Mouse (Mus musculus) forebrain, embryonic 12.5 days (tissue): ENCODE measurements around the gene Klrb1. TPM values are rescaled to one million over a fixed set of nuclear protein-coding genes. Genes with fewer than 3 reads are reported as not detected.
"Not testable (repeated sequence)": the region's sequence is repeated elsewhere in the genome, so short reads cannot be mapped to it uniquely, and the experiment has no call there.

Experiments
- ATAC-seq: fragments of 200-750 bp; cut with Nextera tagmentation; 2 replicates; pipeline ENCODE4 v1.8.0; 2017; ENCODE audit warnings: moderate TSS enrichment; ENCODE audit not compliant: low FRiP score
- H3K27ac ChIP-seq: fragments of 300-500 bp; sonication (generic); 2 replicates; pipeline ENCODE4 v1.5.1; 2016; ENCODE audit warnings: mild to moderate bottlenecking
- H3K27me3 ChIP-seq: fragments of 300-500 bp; sonication (generic); 2 replicates; pipeline ENCODE4 v1.6.1; 2016; ENCODE audit warnings: mild to moderate bottlenecking
- H3K36me3 ChIP-seq: fragments of 300-500 bp; sonication (generic); replicated peaks from 2 replicates; pipeline ENCODE4 v1.6.1; 2016; ENCODE audit warnings: mild to moderate bottlenecking
- H3K4me1 ChIP-seq: fragments of 300-500 bp; sonication (generic); 2 replicates; pipeline ENCODE4 v1.6.1; 2016
- H3K4me2 ChIP-seq: fragments of 300-500 bp; sonication (generic); 2 replicates; pipeline ENCODE4 v1.6.1; 2016; ENCODE audit warnings: mild to moderate bottlenecking, moderate library complexity
- H3K4me3 ChIP-seq: fragments of 300-500 bp; sonication (generic); replicated peaks from 2 replicates; pipeline ENCODE4 v1.5.1; 2016; ENCODE audit warnings: mild to moderate bottlenecking
- H3K9ac ChIP-seq: fragments of 300-500 bp; sonication (generic); 2 replicates; pipeline ENCODE4 v1.6.1; 2016; ENCODE audit warnings: mild to moderate bottlenecking
- H3K9me3 ChIP-seq: fragments of 300-500 bp; sonication (generic); 2 replicates; pipeline ENCODE4 v1.6.1; 2016
- WGBS: fragments of 180-500 bp; shearing (Covaris S2); methylation state at CpG from one replicate; pipeline ENCODE4 v1.1.7; 2016; 5-methylcytosine and 5-hydroxymethylcytosine counted together
- polyA plus RNA-seq: library from polyadenylated mRNA; unstranded; fragments of >200 nt; fragmentation: Nextera tagmentation; extraction: Ambion mirVana; gene quantifications from 2 replicates; pipeline ENCODE4 v1.2.1, GENCODE M21; 2016

Gene Klrb1
- polyA plus RNA-seq, 1 experiment from 2014 or later, result not detected

GRCm38 (mm10) chr6:128759221-128759950, 36.5 kb upstream of the Klrb1 start:
- H3K9ac ChIP-seq, result no peak overlapping the region
- no peak for ATAC-seq
- no peaks in the 10 kb centered on the region for H3K27me3 ChIP-seq
- 0 out of 2 replicates have a peak overlapping the region, but pooled peaks have one; percentile 10 for H3K4me3 ChIP-seq
- no peak overlapping the region for H3K27ac ChIP-seq
- H3K4me1 ChIP-seq, result 0 out of 2 replicates have a peak, but pooled peaks cover 3% of the 10 kb centered on the region
- H3K4me2 ChIP-seq, result no peak overlapping the region
- H3K36me3 ChIP-seq, result no peaks in the 10 kb centered on the region
- WGBS, result 87% methylated on average over 5 of the region's 5 CpGs
- H3K9me3 ChIP-seq, result no peaks in the 10 kb centered on the region

GRCm38 (mm10) chr6:128755402-128755763, 32.5 kb upstream of the Klrb1 start:
- H3K9me3 ChIP-seq, H3K4me1 ChIP-seq, H3K9ac ChIP-seq, H3K36me3 ChIP-seq, H3K27ac ChIP-seq, H3K4me3 ChIP-seq, ATAC-seq, H3K4me2 ChIP-seq, H3K27me3 ChIP-seq: not testable (repeated sequence)
- 78% methylated on average over 4 of the region's 4 CpGs for WGBS

GRCm38 (mm10) chr6:128754748-128755401, 32.0 kb upstream of the Klrb1 start:
- not testable (repeated sequence) for H3K36me3 ChIP-seq, H3K9me3 ChIP-seq, H3K9ac ChIP-seq, H3K4me3 ChIP-seq, H3K27ac ChIP-seq, ATAC-seq, H3K4me1 ChIP-seq, H3K27me3 ChIP-seq, H3K4me2 ChIP-seq
- WGBS, result 83% methylated on average over 12 of the region's 12 CpGs

- H3K4me3 ChIP-seq, H3K9me3 ChIP-seq, H3K27me3 ChIP-seq, H3K9ac ChIP-seq, H3K36me3 ChIP-seq, H3K4me1 ChIP-seq: not testable (repeated sequence)
- 45% methylated on average over 10 of the region's 10 CpGs for WGBS
- H3K4me2 ChIP-seq, result peak overlapping the region; percentile 19; the same call in 1 of the 2 replicates
- ATAC-seq, result peak; percentile 71
- 0 out of 2 replicates have a peak overlapping the region, but pooled peaks have one; percentile 42 for H3K27ac ChIP-seq
Measured at GRCm38 (mm10) chr6:128754265-128754664, 31.4 kb upstream of the Klrb1 start.

GRCm38 (mm10) chr6:128753610-128754224, 30.9 kb upstream of the Klrb1 start:
- peak overlapping the region; percentile 19; the same call in 1 of the 2 replicates for H3K4me2 ChIP-seq

GRCm38 (mm10) chr6:128747006-128747405, 24.1 kb upstream of the Klrb1 start:
- H3K9ac ChIP-seq, H3K9me3 ChIP-seq, H3K27ac ChIP-seq, H3K4me3 ChIP-seq, H3K4me2 ChIP-seq, H3K36me3 ChIP-seq, H3K4me1 ChIP-seq, ATAC-seq, H3K27me3 ChIP-seq: not testable (repeated sequence)
- WGBS, result 69% methylated on average over 6 of the region's 6 CpGs

More at GRCm38 (mm10) chr6:128753610-128754224, 30.9 kb upstream of the Klrb1 start:
- peak; percentile 92 for ATAC-seq
- H3K4me3 ChIP-seq, H3K27me3 ChIP-seq, H3K9me3 ChIP-seq, H3K36me3 ChIP-seq, H3K27ac ChIP-seq, H3K4me1 ChIP-seq, H3K9ac ChIP-seq: not testable (repeated sequence)
- WGBS, result 40% methylated on average over 8 of the region's 8 CpGs

- 92% methylated on average over 7 of the region's 7 CpGs for WGBS
- ATAC-seq, result no peak
Measured at GRCm38 (mm10) chr6:128737445-128737844, 14.6 kb upstream of the Klrb1 start.

GRCm38 (mm10) chr6:128736100-128736499, 13.2 kb upstream of the Klrb1 start:
- no peaks in the 10 kb centered on the region for H3K9me3 ChIP-seq
- H3K27ac ChIP-seq, result no peak overlapping the region
- H3K9ac ChIP-seq, result no peak overlapping the region
- no peak for ATAC-seq
- no peaks in the 10 kb centered on the region for H3K27me3 ChIP-seq
- H3K36me3 ChIP-seq, result no peaks in the 10 kb centered on the region
- no peak overlapping the region for H3K4me3 ChIP-seq
- H3K4me1 ChIP-seq, result no peaks in the 10 kb centered on the region
- no peak overlapping the region for H3K4me2 ChIP-seq

More at GRCm38 (mm10) chr6:128737445-128737844, 14.6 kb upstream of the Klrb1 start:
- Histone ChIP-seq H3K4me3 (no peak overlapping the region), H3K4me1 (no peaks in the 10 kb centered on the region), H3K27ac (no peak overlapping the region), H3K9ac (no peak overlapping the region), H3K27me3 (no peaks in the 10 kb centered on the region), H3K36me3 (no peaks in the 10 kb centered on the region), H3K4me2 (no peak overlapping the region), H3K9me3 (no peaks in the 10 kb centered on the region)

GRCm38 (mm10) chr6:128734896-128735295, 12.0 kb upstream of the Klrb1 start:
- H3K4me1 ChIP-seq, result no peaks in the 10 kb centered on the region
- H3K27me3 ChIP-seq, result no peaks in the 10 kb centered on the region
- H3K4me2 ChIP-seq, result no peak overlapping the region
- no peak overlapping the region for H3K27ac ChIP-seq
- no peaks in the 10 kb centered on the region for H3K9me3 ChIP-seq
- ATAC-seq, result no peak
- H3K9ac ChIP-seq, result no peak overlapping the region
- no peaks in the 10 kb centered on the region for H3K36me3 ChIP-seq
- no peak overlapping the region for H3K4me3 ChIP-seq

GRCm38 (mm10) chr6:128733908-128734679, 11.2 kb upstream of the Klrb1 start:
- ATAC-seq, result no peak
- H3K9me3 ChIP-seq, result no peaks in the 10 kb centered on the region
- WGBS, result 90% methylated on average over 5 of the region's 5 CpGs
- H3K4me1 ChIP-seq, result no peaks in the 10 kb centered on the region
- H3K4me3 ChIP-seq, result no peak overlapping the region
- no peak overlapping the region for H3K4me2 ChIP-seq
- H3K27me3 ChIP-seq, result no peaks in the 10 kb centered on the region
- H3K27ac ChIP-seq, result no peak overlapping the region
- H3K9ac ChIP-seq, result no peak overlapping the region
- H3K36me3 ChIP-seq, result no peaks in the 10 kb centered on the region

- H3K27ac ChIP-seq, result no peak overlapping the region
- WGBS, result 87% methylated on average over 3 of the region's 3 CpGs
- H3K4me1 ChIP-seq, result no peaks in the 10 kb centered on the region
- H3K4me3 ChIP-seq, result no peak overlapping the region
- no peaks in the 10 kb centered on the region for H3K27me3 ChIP-seq
- H3K9me3 ChIP-seq, result no peaks in the 10 kb centered on the region
- ATAC-seq, result no peak
- H3K9ac ChIP-seq, result no peak overlapping the region
- H3K4me2 ChIP-seq, result no peak overlapping the region
- no peaks in the 10 kb centered on the region for H3K36me3 ChIP-seq
Measured at GRCm38 (mm10) chr6:128732032-128732431, 9.2 kb upstream of the Klrb1 start.

GRCm38 (mm10) chr6:128701691-128702090, 21.2 kb downstream of the Klrb1 start:
- Histone ChIP-seq H3K4me1 (no peaks in the 10 kb centered on the region), H3K9ac (no peak overlapping the region)
- WGBS, result 84% methylated on average over 3 of the region's 3 CpGs

More at GRCm38 (mm10) chr6:128701691-128702090, 21.2 kb downstream of the Klrb1 start:
- Histone ChIP-seq H3K9me3 (no peaks in the 10 kb centered on the region), H3K4me2 (no peak overlapping the region), H3K36me3 (no peaks in the 10 kb centered on the region), H3K4me3 (no peak overlapping the region), H3K27ac (no peak overlapping the region), H3K27me3 (no peaks in the 10 kb centered on the region)
- no peak for ATAC-seq
